Mouse (Mus musculus) midbrain, embryonic 13.5 days (tissue): ENCODE measurements at regions not wholly inside any gene's neighbourhood (a gene's known extent, or its start where the extent isn't known, plus 50 kb on each side); places are given as distances from the start of the nearest gene placed in this dataset.

Source experiments
- ATAC-seq: fragments of 200-750 bp; cut with Nextera tagmentation; 2 replicates; pipeline ENCODE4 v1.8.0; 2017; ENCODE audit warnings: mild to moderate bottlenecking, moderate TSS enrichment, moderate library complexity
- H3K27ac ChIP-seq: fragments of 300-500 bp; sonication (generic); 2 replicates; pipeline ENCODE4 v1.5.1; 2015; ENCODE audit warnings: inconsistent platforms, mild to moderate bottlenecking, moderate library complexity
- H3K27me3 ChIP-seq: fragments of 300-500 bp; sonication (generic); 2 replicates; pipeline ENCODE4 v1.6.1; 2015; ENCODE audit warnings: mild to moderate bottlenecking, inconsistent platforms
- H3K36me3 ChIP-seq: fragments of 300-500 bp; sonication (generic); 2 replicates; pipeline ENCODE4 v1.6.1; 2015; ENCODE audit warnings: mild to moderate bottlenecking, inconsistent platforms
- H3K4me1 ChIP-seq: fragments of 300-500 bp; sonication (generic); replicated peaks from 2 replicates; pipeline ENCODE4 v1.6.1; 2015; ENCODE audit warnings: inconsistent platforms
- H3K4me2 ChIP-seq: fragments of 300-500 bp; sonication (generic); replicated peaks from 2 replicates; pipeline ENCODE4 v1.6.1; 2015; ENCODE audit warnings: moderate library complexity, mild to moderate bottlenecking, inconsistent platforms
- H3K4me3 ChIP-seq: fragments of 300-500 bp; sonication (generic); replicated peaks from 2 replicates; pipeline ENCODE4 v1.5.1; 2015; ENCODE audit warnings: mild to moderate bottlenecking, inconsistent platforms
- H3K9ac ChIP-seq: fragments of 300-500 bp; sonication (generic); replicated peaks from 2 replicates; pipeline ENCODE4 v1.6.1; 2015; ENCODE audit warnings: mild to moderate bottlenecking, inconsistent platforms
- H3K9me3 ChIP-seq: fragments of 300-500 bp; sonication (generic); 2 replicates; pipeline ENCODE4 v1.6.1; 2016; ENCODE audit warnings: mild to moderate bottlenecking, inconsistent platforms
- WGBS: fragments of 180-500 bp; shearing (Covaris S2); methylation state at CpG from one replicate; pipeline ENCODE4 v1.1.7; 2015; 5-methylcytosine and 5-hydroxymethylcytosine counted together

DNA sequence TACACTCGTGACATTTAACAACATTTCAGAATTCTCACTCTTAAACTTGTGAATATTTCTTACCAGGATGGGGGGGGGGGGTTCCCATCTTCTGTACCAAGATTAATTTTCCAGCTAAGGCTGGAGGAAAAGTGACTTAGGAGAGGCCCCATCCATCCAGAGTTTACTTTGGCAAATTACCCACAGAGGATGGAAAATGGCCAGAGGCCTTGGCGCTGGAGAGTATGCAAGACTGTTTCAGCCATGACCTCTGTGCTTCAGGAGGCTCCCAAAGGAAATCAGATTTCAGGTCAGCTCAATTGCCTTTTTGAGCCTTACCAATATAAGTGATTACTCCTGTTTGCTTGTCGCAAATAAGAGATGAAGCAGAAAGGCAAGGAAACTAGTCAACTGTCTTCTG is 143.4 kb upstream of the F930015N05Rik start:
- 80% methylated on average over 3 of the region's 3 CpGs for WGBS
- H3K9ac ChIP-seq, result no peak overlapping the region
- ATAC-seq, result no peak
- H3K36me3 ChIP-seq, result no peaks in the 10 kb centered on the region
- H3K27me3 ChIP-seq, result no peaks in the 10 kb centered on the region
- H3K4me3 ChIP-seq, result no peak overlapping the region
- no peaks in the 10 kb centered on the region for H3K9me3 ChIP-seq
- H3K4me2 ChIP-seq, result no peak overlapping the region
- no peak overlapping the region for H3K27ac ChIP-seq
- no peaks in the 10 kb centered on the region for H3K4me1 ChIP-seq

DNA sequence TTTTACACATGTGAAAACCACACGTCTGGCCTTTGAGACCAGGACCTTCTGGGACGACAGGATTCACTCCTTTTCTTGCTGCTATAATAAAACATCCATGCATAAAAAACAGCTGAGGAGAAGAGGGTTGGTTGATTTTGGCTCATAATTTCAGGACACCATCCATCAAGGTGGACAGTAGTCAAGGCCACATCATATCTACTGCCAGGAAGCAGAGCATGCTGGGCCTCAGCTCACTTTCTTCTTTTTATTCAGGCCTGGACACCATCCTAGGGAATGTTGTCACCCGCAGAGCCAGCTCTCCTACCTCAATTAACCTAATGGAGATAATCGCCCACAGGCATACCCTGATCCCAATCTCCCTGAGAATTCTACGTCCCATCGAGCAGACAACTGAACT is 149.6 kb upstream of the F930015N05Rik start:
- Histone ChIP-seq H3K27me3 (0 out of 2 replicates have a peak, but pooled peaks cover 4% of the 10 kb centered on the region), H3K27ac (no peak overlapping the region), H3K4me3 (no peak overlapping the region), H3K9me3 (no peaks in the 10 kb centered on the region), H3K4me2 (no peak overlapping the region), H3K4me1 (peaks cover 14% of the 10 kb centered on the region), H3K9ac (no peak overlapping the region), H3K36me3 (no peaks in the 10 kb centered on the region)
- ATAC-seq, result no peak
- 85% methylated on average over 6 of the region's 6 CpGs for WGBS

DNA sequence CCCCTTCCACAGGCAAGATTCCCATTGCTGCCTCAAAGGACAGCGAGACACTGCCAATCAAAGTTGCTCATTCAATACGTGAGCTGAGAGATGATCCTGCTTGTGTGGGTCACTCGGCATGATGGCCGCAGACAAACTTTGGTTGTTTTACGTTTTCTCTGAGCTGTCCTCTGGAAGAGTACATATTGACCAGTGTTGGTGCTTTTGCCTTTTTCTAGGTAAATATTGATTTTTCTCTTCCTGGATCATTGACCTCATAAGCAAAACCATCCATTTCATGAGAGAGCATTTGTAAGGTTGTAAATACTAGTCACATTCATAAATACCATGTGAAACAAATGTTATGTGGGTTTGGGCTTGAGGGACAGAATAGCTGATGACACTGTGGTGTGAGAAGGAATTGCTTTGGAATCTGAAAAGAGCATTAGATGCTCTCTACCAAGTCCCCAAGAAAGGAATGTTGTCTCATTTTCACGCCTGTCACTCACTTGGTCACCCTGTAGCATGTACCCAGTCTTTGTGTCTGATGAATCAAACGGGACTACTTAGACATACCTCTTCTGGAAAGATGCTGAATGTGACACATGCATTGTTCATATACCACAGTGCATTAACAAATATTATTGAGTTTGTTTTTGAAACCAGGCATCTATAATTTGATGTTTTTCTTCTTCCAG is 150.7 kb upstream of the F930015N05Rik start:
- Histone ChIP-seq H3K9me3 (no peaks in the 10 kb centered on the region), H3K27ac (no peak overlapping the region), H3K4me1 (peaks cover 14% of the 10 kb centered on the region), H3K9ac (no peak overlapping the region), H3K4me3 (no peak overlapping the region), H3K27me3 (peaks cover 4% of the 10 kb centered on the region; the same call in 1 of the 2 replicates), H3K4me2 (no peak overlapping the region), H3K36me3 (no peaks in the 10 kb centered on the region)
- WGBS, result 49% methylated on average over 7 of the region's 7 CpGs
- no peak for ATAC-seq

DNA sequence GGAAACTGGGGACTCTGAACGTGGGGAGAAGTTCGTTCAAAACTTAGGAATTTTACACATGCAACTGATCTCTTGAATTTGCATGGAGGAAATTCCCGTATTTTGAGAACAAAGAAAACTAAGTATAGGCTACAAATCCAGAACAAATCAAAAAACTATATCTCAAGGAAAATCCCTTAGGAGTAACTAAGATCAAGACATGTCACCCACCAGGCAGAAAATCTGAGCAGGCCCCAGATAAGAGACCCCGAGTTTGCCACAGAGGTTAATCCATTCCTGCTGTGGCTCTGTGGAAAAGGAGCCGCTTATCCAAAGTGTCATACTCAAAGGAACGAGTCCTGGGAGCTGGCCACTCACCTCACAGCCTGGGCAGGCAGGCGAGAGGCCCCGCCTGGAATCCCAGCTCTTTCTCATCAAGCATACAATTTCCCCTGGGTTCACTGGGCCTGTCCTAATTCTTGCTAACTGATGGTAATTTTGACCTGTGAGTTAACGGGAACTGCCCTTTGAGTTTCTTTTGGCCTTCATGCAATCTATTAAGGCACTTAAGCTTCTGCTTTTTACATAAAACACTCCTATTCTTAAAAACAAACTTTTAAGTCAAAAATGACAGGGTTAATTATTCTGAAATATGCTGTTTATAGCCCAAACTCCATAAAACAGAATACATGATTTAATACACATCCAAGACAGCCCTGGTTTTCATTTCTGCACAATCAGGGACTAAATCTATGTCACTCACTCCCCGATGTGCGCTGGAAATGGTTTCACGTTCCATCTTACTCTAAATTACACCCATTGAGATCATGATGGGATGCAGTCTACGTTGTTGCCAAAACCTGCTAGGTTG is 151.5 kb upstream of the F930015N05Rik start:
- Histone ChIP-seq H3K4me2 (no peak overlapping the region), H3K4me1 (peaks cover 14% of the 10 kb centered on the region), H3K27me3 (peaks cover 4% of the 10 kb centered on the region; the same call in 1 of the 2 replicates), H3K9me3 (no peaks in the 10 kb centered on the region), H3K36me3 (no peaks in the 10 kb centered on the region), H3K4me3 (no peak overlapping the region), H3K9ac (no peak overlapping the region), H3K27ac (no peak overlapping the region)
- WGBS, result 30% methylated on average over 13 of the region's 13 CpGs
- no peak for ATAC-seq

DNA sequence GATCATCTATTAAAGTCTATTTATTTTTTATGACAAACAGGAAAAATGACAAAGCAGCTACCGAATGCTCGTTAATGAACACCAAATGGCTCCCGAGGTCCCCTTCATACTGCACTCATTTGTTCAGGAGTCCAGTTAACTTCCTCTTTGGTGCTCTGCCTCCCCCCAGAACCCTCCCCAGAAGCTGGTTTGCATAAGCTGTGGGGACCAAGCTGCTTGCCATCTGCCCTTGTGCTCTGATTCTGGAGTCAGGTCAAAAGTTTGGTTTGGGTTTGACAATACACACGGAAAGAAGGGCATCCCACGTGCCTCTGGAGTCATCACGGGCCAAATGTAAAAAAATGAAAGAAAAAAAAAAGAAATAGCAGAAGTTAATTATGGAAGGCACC is 152.1 kb upstream of the F930015N05Rik start:
- Histone ChIP-seq H3K4me2 (no peak overlapping the region), H3K9ac (no peak overlapping the region), H3K36me3 (no peaks in the 10 kb centered on the region), H3K4me3 (no peak overlapping the region), H3K9me3 (no peaks in the 10 kb centered on the region), H3K27ac (no peak overlapping the region), H3K27me3 (peaks cover 4% of the 10 kb centered on the region; the same call in 1 of the 2 replicates), H3K4me1 (peaks cover 14% of the 10 kb centered on the region)
- WGBS, result 54% methylated on average over 6 of the region's 6 CpGs
- ATAC-seq, result no peak

DNA sequence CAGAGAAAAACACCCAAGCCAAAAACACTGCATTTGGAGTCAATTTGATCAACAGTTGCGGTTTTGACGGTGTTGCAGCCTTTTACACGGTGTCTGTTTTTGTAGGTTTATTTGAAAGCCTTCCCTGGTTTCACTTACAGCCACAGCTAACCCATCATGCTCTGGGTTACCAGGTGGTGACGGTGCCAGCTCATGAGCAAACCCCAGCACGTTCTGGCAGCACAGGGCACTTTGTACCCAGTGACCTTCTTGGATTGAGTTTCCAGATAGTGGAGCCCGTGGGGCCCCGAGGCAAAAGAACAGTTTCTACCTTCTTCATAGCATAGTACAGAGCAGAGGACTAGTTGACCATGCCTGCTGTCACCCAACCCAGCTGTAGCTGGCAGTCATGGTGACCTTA is 152.6 kb upstream of the F930015N05Rik start:
- Histone ChIP-seq H3K9me3 (no peaks in the 10 kb centered on the region), H3K27ac (no peak overlapping the region), H3K36me3 (no peaks in the 10 kb centered on the region), H3K27me3 (peaks cover 4% of the 10 kb centered on the region; the same call in 1 of the 2 replicates), H3K9ac (no peak overlapping the region), H3K4me2 (no peak overlapping the region), H3K4me1 (peaks cover 14% of the 10 kb centered on the region), H3K4me3 (no peak overlapping the region)
- 90% methylated on average over 7 of the region's 7 CpGs for WGBS
- no peak for ATAC-seq

DNA sequence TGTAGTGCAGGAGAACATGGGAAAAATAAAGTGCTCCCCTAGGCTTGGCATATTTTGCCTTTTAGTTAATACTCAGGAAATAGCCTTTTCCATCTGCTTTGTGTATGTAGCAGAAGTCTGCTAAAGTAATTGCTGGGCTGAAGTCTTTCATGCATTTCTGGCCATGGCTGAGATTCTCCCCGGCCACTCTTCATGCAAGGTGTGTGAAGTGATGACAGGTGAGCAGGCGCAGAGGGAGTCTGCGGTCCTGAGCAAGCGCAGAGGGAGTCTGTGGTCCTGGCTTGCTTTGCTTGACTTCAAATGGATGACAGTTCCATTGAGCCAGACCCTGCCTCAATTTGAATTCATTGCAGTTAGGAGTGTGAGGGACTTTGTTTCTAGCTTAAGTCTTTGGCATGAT is 153.6 kb upstream of the F930015N05Rik start:
- H3K4me3 ChIP-seq, result no peak overlapping the region
- H3K36me3 ChIP-seq, result no peaks in the 10 kb centered on the region
- H3K9me3 ChIP-seq, result no peaks in the 10 kb centered on the region
- H3K4me1 ChIP-seq, result peaks cover 14% of the 10 kb centered on the region
- H3K4me2 ChIP-seq, result no peak overlapping the region
- no peak overlapping the region for H3K9ac ChIP-seq
- H3K27me3 ChIP-seq, result peaks cover 4% of the 10 kb centered on the region; the same call in 1 of the 2 replicates
- ATAC-seq, result no peak
- H3K27ac ChIP-seq, result no peak overlapping the region
- 96% methylated on average over 4 of the region's 4 CpGs for WGBS

DNA sequence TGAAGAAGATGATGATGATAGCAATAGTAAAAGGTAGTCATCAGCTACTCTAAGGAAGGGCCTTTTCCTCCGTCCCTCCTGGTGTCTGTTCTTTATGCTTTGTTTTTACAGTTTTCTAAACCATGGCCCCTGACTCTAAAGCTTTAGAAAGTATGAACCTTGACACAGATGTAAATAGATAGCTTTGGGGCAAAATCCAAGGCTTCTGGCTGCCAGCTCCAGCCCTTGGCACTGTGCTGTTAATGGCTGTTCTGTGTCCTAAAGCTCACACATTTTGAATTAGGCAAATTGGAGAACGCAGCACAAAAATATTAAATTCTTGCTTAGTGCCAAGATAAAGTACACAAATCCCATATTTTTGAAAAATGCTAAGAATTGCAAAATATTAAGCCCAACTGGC is 155.8 kb upstream of the F930015N05Rik start:
- Histone ChIP-seq H3K27ac (no peak overlapping the region), H3K36me3 (no peaks in the 10 kb centered on the region), H3K4me1 (peaks cover 14% of the 10 kb centered on the region), H3K4me2 (no peak overlapping the region), H3K4me3 (no peak overlapping the region), H3K27me3 (peaks cover 4% of the 10 kb centered on the region; the same call in 1 of the 2 replicates), H3K9me3 (no peaks in the 10 kb centered on the region), H3K9ac (no peak overlapping the region)
- 93% methylated on average over 2 of the region's 2 CpGs for WGBS
- no peak for ATAC-seq

DNA sequence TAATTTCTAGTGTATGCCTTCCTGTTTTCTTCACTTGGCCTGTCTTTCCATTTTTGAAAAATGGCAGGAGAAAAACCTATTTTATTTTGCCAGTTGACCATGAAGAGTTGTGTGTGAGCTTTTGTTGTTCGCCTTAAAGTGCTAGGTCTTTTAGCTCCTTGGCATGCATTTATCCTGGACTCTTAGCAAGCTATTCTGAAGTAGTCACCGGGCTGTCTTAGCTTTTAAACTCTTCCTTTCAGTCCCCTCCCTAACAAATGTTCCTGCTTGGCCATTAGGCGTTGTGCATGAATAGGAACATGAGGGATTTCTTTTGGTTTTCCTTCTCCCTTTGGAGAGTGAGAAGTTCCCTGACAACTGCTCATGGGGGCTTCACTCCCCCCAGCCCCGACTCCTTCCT is 160.9 kb upstream of the F930015N05Rik start:
- H3K4me3 ChIP-seq, result no peak overlapping the region
- H3K27ac ChIP-seq, result no peak overlapping the region
- H3K4me1 ChIP-seq, result peaks cover 7% of the 10 kb centered on the region
- H3K27me3 ChIP-seq, result 0 out of 2 replicates have a peak, but pooled peaks cover 13% of the 10 kb centered on the region
- no peaks in the 10 kb centered on the region for H3K9me3 ChIP-seq
- no peaks in the 10 kb centered on the region for H3K36me3 ChIP-seq
- no peak overlapping the region for H3K9ac ChIP-seq
- no peak overlapping the region for H3K4me2 ChIP-seq
- ATAC-seq, result no peak
- 45% methylated on average over 4 of the region's 4 CpGs for WGBS

DNA sequence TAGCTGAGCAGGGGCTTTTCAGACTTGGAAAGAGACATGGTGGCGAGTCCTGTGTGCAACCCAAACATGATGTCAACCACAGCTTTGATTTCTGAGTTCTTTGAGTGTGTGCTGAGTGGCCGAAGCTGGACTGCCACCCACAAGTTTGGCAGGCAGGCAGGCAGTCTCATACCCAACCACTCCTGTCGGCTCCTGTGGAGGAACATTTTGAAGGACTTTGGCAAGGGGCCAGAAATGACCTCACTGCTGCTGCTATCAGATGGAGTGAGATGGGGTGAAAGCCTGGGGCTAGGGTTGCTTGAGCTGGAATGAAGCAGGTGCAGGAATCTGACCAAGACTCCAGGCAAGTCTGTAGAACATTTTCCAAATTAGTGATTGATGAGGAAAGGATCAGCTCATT is 162.7 kb upstream of the F930015N05Rik start:
- Histone ChIP-seq H3K27ac (no peak overlapping the region), H3K9ac (no peak overlapping the region), H3K27me3 (0 out of 2 replicates have a peak, but pooled peaks cover 13% of the 10 kb centered on the region), H3K9me3 (no peaks in the 10 kb centered on the region), H3K4me3 (no peak overlapping the region), H3K36me3 (no peaks in the 10 kb centered on the region), H3K4me2 (no peak overlapping the region), H3K4me1 (peaks cover 7% of the 10 kb centered on the region)
- 76% methylated on average over 3 of the region's 3 CpGs for WGBS
- ATAC-seq, result no peak

DNA sequence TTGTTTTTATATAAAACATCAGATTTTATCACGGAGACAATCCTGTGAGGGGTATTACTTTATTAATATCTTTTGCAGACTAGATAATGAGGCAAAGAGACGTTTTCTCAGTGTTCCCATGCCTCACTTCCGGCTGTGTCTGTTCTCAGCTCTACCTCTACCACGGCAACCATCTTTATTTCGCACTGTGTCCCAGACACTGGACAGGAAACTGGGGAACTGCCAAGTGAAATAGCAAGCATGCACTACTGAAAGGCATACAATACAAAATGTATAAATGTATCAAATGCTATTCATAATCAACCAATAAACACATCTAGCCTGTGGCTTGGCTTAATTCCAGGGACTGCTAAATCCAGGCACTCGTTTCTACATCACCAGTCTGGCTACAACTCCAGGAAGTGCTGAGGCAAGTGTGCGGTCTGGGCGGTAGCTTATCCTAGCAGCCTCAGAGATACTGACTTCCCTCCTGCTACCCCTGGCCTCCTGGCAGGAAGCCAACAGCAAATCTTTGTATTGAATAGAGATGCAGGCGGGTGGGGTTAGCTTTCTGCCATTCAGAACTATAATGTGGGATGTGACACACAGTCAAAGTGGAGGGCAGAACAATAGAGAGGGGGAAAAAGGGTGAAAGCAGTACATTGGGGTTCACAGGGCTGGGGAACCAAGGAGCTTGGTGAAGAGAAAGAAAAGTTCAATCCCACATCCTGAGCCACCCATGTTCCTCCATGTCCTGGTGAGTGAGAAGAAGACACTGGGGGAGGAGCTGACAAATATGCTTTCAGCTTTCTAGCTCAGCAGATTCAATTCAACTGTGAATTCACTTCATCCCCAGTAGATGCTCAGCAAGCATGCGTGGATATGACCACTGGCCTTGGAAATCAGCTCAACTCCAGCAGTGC is 164.0 kb upstream of the F930015N05Rik start:
- peak; percentile 88 for ATAC-seq
- Histone ChIP-seq H3K9me3 (no peaks in the 10 kb centered on the region), H3K4me2 (no peak overlapping the region), H3K36me3 (no peaks in the 10 kb centered on the region), H3K4me3 (no peak overlapping the region), H3K9ac (no peak overlapping the region), H3K4me1 (peaks cover 7% of the 10 kb centered on the region), H3K27ac (no peak overlapping the region), H3K27me3 (0 out of 2 replicates have a peak, but pooled peaks cover 13% of the 10 kb centered on the region)
- WGBS, result 52% methylated on average over 10 of the region's 10 CpGs
